Mouse (Mus musculus): ENCODE measurements at regions not wholly inside any gene's neighbourhood (a gene's known extent, or its start where the extent isn't known, plus 50 kb on each side); places are given as distances from the start of the nearest gene placed in this dataset.

- WGBS, result 72% methylated on average over 4 of the region's 4 CpGs
- TF ChIP-seq POLR2A (IDR thresholded peaks at IDR 0.05; ENCODE audit: borderline replicate concordance, extremely low read depth, low read depth, low read length) (no peak), CTCF (IDR thresholded peaks at IDR 0.05; ENCODE audit: insufficient read depth, low read length) (no peak)
- Histone ChIP-seq H3K4me1 (ENCODE audit: control insufficient read depth, insufficient read depth, low read length) (no peaks in the 10 kb centered on the region), H3K4me3 (replicated peaks; ENCODE audit: extremely low read depth, low read depth, low read length) (no peak overlapping the region)
- DNase-seq, result no peak
Measured at GRCm38 (mm10) chr10:9420741-9421140, 254.3 kb downstream of the Samd5 start.

GRCm38 (mm10) chr10:9416685-9417084 is 258.3 kb downstream of the Samd5 start:
- WGBS, result 93% methylated on average over 5 of the region's 5 CpGs
- DNase-seq, result no peak
- no peak overlapping the region for H3K4me3 ChIP-seq (replicated peaks; ENCODE audit: extremely low read depth, low read depth, low read length)
- no peaks in the 10 kb centered on the region for H3K4me1 ChIP-seq (ENCODE audit: control insufficient read depth, insufficient read depth, low read length)
- TF ChIP-seq POLR2A (IDR thresholded peaks at IDR 0.05; ENCODE audit: borderline replicate concordance, extremely low read depth, low read depth, low read length) (no peak), CTCF (IDR thresholded peaks at IDR 0.05; ENCODE audit: insufficient read depth, low read length) (no peak)

- DNase-seq, result no peak
- WGBS, result 87% methylated on average over 4 of the region's 4 CpGs
- no peak overlapping the region for H3K4me3 ChIP-seq (replicated peaks; ENCODE audit: extremely low read depth, low read depth, low read length)
- no peaks in the 10 kb centered on the region for H3K4me1 ChIP-seq (ENCODE audit: control insufficient read depth, insufficient read depth, low read length)
- TF ChIP-seq CTCF (IDR thresholded peaks at IDR 0.05; ENCODE audit: insufficient read depth, low read length) (no peak), POLR2A (IDR thresholded peaks at IDR 0.05; ENCODE audit: borderline replicate concordance, extremely low read depth, low read depth, low read length) (no peak)
Measured at GRCm38 (mm10) chr10:9406101-9406500, 268.9 kb downstream of the Samd5 start.

GRCm38 (mm10) chr10:9405417-9405816 is 269.6 kb downstream of the Samd5 start:
- Histone ChIP-seq H3K4me1 (ENCODE audit: control insufficient read depth, insufficient read depth, low read length) (no peaks in the 10 kb centered on the region), H3K4me3 (replicated peaks; ENCODE audit: extremely low read depth, low read depth, low read length) (no peak overlapping the region)
- 91% methylated on average over 2 of the region's 2 CpGs for WGBS
- TF ChIP-seq CTCF (IDR thresholded peaks at IDR 0.05; ENCODE audit: insufficient read depth, low read length), result no peak
- no peak for TF ChIP-seq POLR2A (IDR thresholded peaks at IDR 0.05; ENCODE audit: borderline replicate concordance, extremely low read depth, low read depth, low read length)
- no peak for DNase-seq

- WGBS, result 83% methylated on average over 6 of the region's 6 CpGs
- Histone ChIP-seq H3K4me3 (replicated peaks; ENCODE audit: extremely low read depth, low read depth, low read length) (no peak overlapping the region), H3K4me1 (ENCODE audit: control insufficient read depth, insufficient read depth, low read length) (no peaks in the 10 kb centered on the region)
- no peak for TF ChIP-seq POLR2A (IDR thresholded peaks at IDR 0.05; ENCODE audit: borderline replicate concordance, extremely low read depth, low read depth, low read length)
- no peak for TF ChIP-seq CTCF (IDR thresholded peaks at IDR 0.05; ENCODE audit: insufficient read depth, low read length)
- no peak for DNase-seq
Measured at GRCm38 (mm10) chr10:9404963-9405362, 270.0 kb downstream of the Samd5 start.

- H3K4me1 ChIP-seq (ENCODE audit: control insufficient read depth, insufficient read depth, low read length), result no peaks in the 10 kb centered on the region
- no peak for DNase-seq
- no peak for TF ChIP-seq CTCF (IDR thresholded peaks at IDR 0.05; ENCODE audit: insufficient read depth, low read length)
- no peak for TF ChIP-seq POLR2A (IDR thresholded peaks at IDR 0.05; ENCODE audit: borderline replicate concordance, extremely low read depth, low read depth, low read length)
- 78% methylated on average over 15 of the region's 15 CpGs for WGBS
- no peak overlapping the region for H3K4me3 ChIP-seq (replicated peaks; ENCODE audit: extremely low read depth, low read depth, low read length)
Measured at GRCm38 (mm10) chr10:9400911-9401617, 273.9 kb downstream of the Samd5 start.

GRCm38 (mm10) chr10:9377440-9378101 is 297.4 kb downstream of the Samd5 start:
- 34% methylated on average over 7 of the region's 7 CpGs for WGBS
- Histone ChIP-seq H3K4me1 (ENCODE audit: control insufficient read depth, insufficient read depth, low read length) (no peaks in the 10 kb centered on the region), H3K4me3 (replicated peaks; ENCODE audit: extremely low read depth, low read depth, low read length) (no peak overlapping the region)
- DNase-seq, result no peak
- TF ChIP-seq POLR2A (IDR thresholded peaks at IDR 0.05; ENCODE audit: borderline replicate concordance, extremely low read depth, low read depth, low read length) (no peak), CTCF (IDR thresholded peaks at IDR 0.05; ENCODE audit: insufficient read depth, low read length) (no peak)

GRCm38 (mm10) chr10:9362306-9362865 is 312.6 kb downstream of the Samd5 start:
- no peaks in the 10 kb centered on the region for H3K4me1 ChIP-seq (ENCODE audit: control insufficient read depth, insufficient read depth, low read length)
- TF ChIP-seq CTCF (IDR thresholded peaks at IDR 0.05; ENCODE audit: insufficient read depth, low read length) (no peak), POLR2A (IDR thresholded peaks at IDR 0.05; ENCODE audit: borderline replicate concordance, extremely low read depth, low read depth, low read length) (no peak)
- DNase-seq, result no peak
- H3K4me3 ChIP-seq (replicated peaks; ENCODE audit: extremely low read depth, low read depth, low read length), result no peak overlapping the region
- WGBS, result 50% methylated on average over 1 of the region's 1 CpGs

GRCm38 (mm10) chr10:9338207-9338801 is 336.7 kb downstream of the Samd5 start:
- TF ChIP-seq CTCF (IDR thresholded peaks at IDR 0.05; ENCODE audit: insufficient read depth, low read length) (no peak), POLR2A (IDR thresholded peaks at IDR 0.05; ENCODE audit: borderline replicate concordance, extremely low read depth, low read depth, low read length) (no peak)
- WGBS, result 93% methylated on average over 8 of the region's 8 CpGs
- no peak overlapping the region for H3K4me3 ChIP-seq (replicated peaks; ENCODE audit: extremely low read depth, low read depth, low read length)

More at GRCm38 (mm10) chr10:9338207-9338801, 336.7 kb downstream of the Samd5 start:
- no peaks in the 10 kb centered on the region for H3K4me1 ChIP-seq (ENCODE audit: control insufficient read depth, insufficient read depth, low read length)
- no peak for DNase-seq
